8 mouse cellular contexts compared by ENCODE assay signal in genomic region chr11:104157603-104158259, GRCm38 (mm10). TPM values are rescaled to one million over a fixed set of nuclear protein-coding genes. Genes with fewer than 3 reads are reported as not detected.
DNase-seq lines count a peak whose midpoint lies in the region; ATAC-seq and TF ChIP-seq lines count a peak whose summit lies in the region.

No protein-coding gene starts in this region.

- H3K4me2 ChIP-seq in intestine, embryonic 16.5 days (ENCODE audit: low read depth, low read length), result peak overlapping the region; percentile 48

- TF ChIP-seq CTCF in cortical plate, adult 2 months (IDR thresholded peaks at IDR 0.05; ENCODE audit: extremely low read depth, insufficient read depth, low read length), result no peak

- no peak overlapping the region for H3K27ac ChIP-seq in cortical plate, adult 2 months (ENCODE audit: insufficient read depth, low read length)
- no peak overlapping the region for H3K27ac ChIP-seq in intestine, embryonic 16.5 days (ENCODE audit: low read length)

- peak; percentile 84 for ATAC-seq in intestine, embryonic 16.5 days

- DNase-seq in heart, adult 11 months, result peak; percentile 94
- no peak for DNase-seq in heart, adult 8-10 months (ENCODE audit: low spot score)
- DNase-seq in gastrocnemius, postnatal 10 days, result peak; percentile 52
- peak; percentile 68 to 83 for DNase-seq in left cerebral cortex, adult 9 months (ENCODE audit: low spot score in 2 of 2)
- peak; percentile 89 for DNase-seq in mesoderm, embryonic 11.5 days (ENCODE audit: low read depth, low spot score)
- peak; percentile 81 to 83 for DNase-seq in right cerebral cortex, postnatal 36 days (ENCODE audit: low spot score in 2 of 2)

- no peaks in the 10 kb centered on the region for H3K9me3 ChIP-seq in intestine, embryonic 16.5 days (ENCODE audit: control insufficient read depth, low read length)

- peak overlapping the region; percentile 41 for H3K4me3 ChIP-seq in cortical plate, adult 2 months (ENCODE audit: insufficient read depth, low read length)
- H3K4me3 ChIP-seq in intestine, embryonic 16.5 days (ENCODE audit: low read length), result peak overlapping the region; percentile 30

- peak overlapping the region; percentile 50 for H3K9ac ChIP-seq in intestine, embryonic 16.5 days (ENCODE audit: low read depth, low read length)

- peak; percentile 84 for TF ChIP-seq POLR2A in cortical plate, adult 2 months (IDR thresholded peaks at IDR 0.05; ENCODE audit: extremely low read depth, insufficient read depth, low read length)

- H3K4me1 ChIP-seq in cortical plate, adult 2 months (ENCODE audit: control insufficient read depth, insufficient read depth, low read length), result 0 out of 2 replicates have a peak, but pooled peaks cover 2% of the 10 kb centered on the region
- H3K4me1 ChIP-seq in intestine, embryonic 16.5 days (ENCODE audit: control insufficient read depth, insufficient read depth, low read length), result no peaks in the 10 kb centered on the region

- no peaks in the 10 kb centered on the region for H3K36me3 ChIP-seq in intestine, embryonic 16.5 days (ENCODE audit: control insufficient read depth, insufficient read depth, low read length)

- H3K27me3 ChIP-seq in intestine, embryonic 16.5 days (replicated peaks; ENCODE audit: control insufficient read depth, insufficient read depth, low read length), result peaks cover 10% of the 10 kb centered on the region

- WGBS in intestine, embryonic 16.5 days, result 6% methylated on average over 23 of the region's 23 CpGs

RNA-seq across cellular contexts. Expression of gene Crhr1, which starts 25.1 kb away (rescaled TPM):
- not detected for total RNA-seq in heart, adult 8-10 months (2022)
- 33.1 and 34.2 TPM in 2 replicates for polyA plus RNA-seq in cortical plate, adult 2 months (2012; rRNA removed)
- total RNA-seq in gastrocnemius, postnatal 10 days (2021), result under 1 TPM in 1 of 2 experiments, not detected in 1; 0.12 TPM
- 0.12 TPM in 1 of 2 replicates, not detected in the other for polyA plus RNA-seq in intestine, embryonic 16.5 days (2015; fragmentation: Nextera tagmentation; extraction: Ambion mirVana)

RNA-seq across cellular contexts. Expression of gene Sppl2c, which starts 28.4 kb away (rescaled TPM):
- not detected for total RNA-seq in heart, adult 8-10 months (2022)
- not detected in 2 replicates for polyA plus RNA-seq in cortical plate, adult 2 months (2012; rRNA removed)
- not detected for total RNA-seq in gastrocnemius, postnatal 10 days (2021)
- not detected in 2 replicates for polyA plus RNA-seq in intestine, embryonic 16.5 days (2015; fragmentation: Nextera tagmentation; extraction: Ambion mirVana)
